Mouse (Mus musculus): ENCODE measurements around the gene Acyp1. TPM values are rescaled to one million over a fixed set of nuclear protein-coding genes. Genes with fewer than 3 reads are reported as not detected.

Acyp1 gene
- total RNA-seq, 1 experiment: 15.0 TPM

GRCm38 (mm10) chr12:85257008-85257639, 31.1 kb downstream of the Acyp1 start:
- in situ Hi-C loops (cut with MboI; ENCODE audit: low sequenced_read_pairs in 2 of 2, unreplicated experiment in 2 of 2): no loop called here
- 0 out of 4 replicates have a peak, but pooled peaks cover 0 to 2% of the 10 kb centered on the region in 2 experiments for H3K4me1 ChIP-seq (ENCODE audit: control insufficient read depth in 2 of 2, insufficient read depth in 2 of 2, low read length in 2 of 2, poor library complexity in 1 of 2)
- TF ChIP-seq CHD2 (IDR thresholded peaks at IDR 0.05; ENCODE audit: low read depth, low read length): no peak
- no peak for TF ChIP-seq MAFK (IDR thresholded peaks at IDR 0.05; ENCODE audit: insufficient read depth, low read depth, low read length)
- no peak for TF ChIP-seq HCFC1 (IDR thresholded peaks at IDR 0.05; ENCODE audit: borderline replicate concordance, insufficient read depth, low read length)
- TF ChIP-seq ZC3H11A (IDR thresholded peaks at IDR 0.05; ENCODE audit: borderline replicate concordance, low read depth, low read length): no peak
- TF ChIP-seq ZNF384 (IDR thresholded peaks at IDR 0.05; ENCODE audit: low read depth, low read length): no peak
- H3K27ac ChIP-seq (ENCODE audit: insufficient read depth, low read depth, low read length, poor library complexity, severe bottlenecking): no peak overlapping the region
- H3K9ac ChIP-seq (ENCODE audit: insufficient read depth, low read depth, low read length, poor library complexity, severe bottlenecking): no peak overlapping the region
- 0 out of 2 replicates have a peak, but pooled peaks cover 3% of the 10 kb centered on the region for H3K36me3 ChIP-seq (ENCODE audit: control insufficient read depth, insufficient read depth, low read length, poor library complexity, severe bottlenecking)
- DNase-seq (ENCODE audit: low read depth, low spot score): no peak
- no peaks in the 10 kb centered on the region for H3K9me3 ChIP-seq (ENCODE audit: control insufficient read depth, insufficient read depth, low read depth, low read length)
- no peak overlapping the region for H3K4me3 ChIP-seq (ENCODE audit: insufficient read depth in 1 of 2, low read depth in 1 of 2, low read length in 2 of 2, poor library complexity in 1 of 2, severe bottlenecking in 1 of 2)

DNA sequence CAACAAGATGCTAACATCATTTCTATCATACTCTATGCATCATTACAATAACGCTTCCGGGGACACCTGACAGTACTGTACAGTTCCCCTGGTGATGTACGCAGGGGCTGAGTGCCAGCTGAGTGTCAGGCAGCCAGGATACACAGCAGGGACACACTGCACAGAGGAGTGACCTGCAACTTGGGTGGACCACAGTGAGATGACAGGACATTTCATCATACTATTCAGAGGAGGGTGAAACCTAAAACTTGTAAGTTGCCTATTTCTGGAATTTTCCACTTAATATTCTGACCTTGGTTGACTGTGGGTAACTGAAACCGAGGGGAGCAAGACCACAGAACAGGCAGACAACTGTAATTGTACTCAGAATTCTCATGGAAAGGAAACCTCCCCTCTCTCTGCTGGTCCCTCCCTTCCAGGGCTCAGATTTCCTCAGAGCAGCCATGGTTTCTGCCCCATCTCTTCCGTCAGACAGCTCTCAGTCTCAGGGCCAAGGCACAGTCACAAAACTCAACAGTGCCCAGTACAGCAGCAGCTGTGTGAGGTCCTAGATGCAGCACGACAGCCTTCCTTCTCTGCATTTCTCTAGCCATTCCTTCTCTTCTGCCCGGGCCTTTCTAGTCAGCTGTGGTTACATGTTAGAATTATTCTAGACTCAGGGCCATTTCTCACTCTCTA, 32.0 kb downstream of the Acyp1 start:
- no peak overlapping the region for H3K27ac ChIP-seq (ENCODE audit: insufficient read depth, low read depth, low read length, poor library complexity, severe bottlenecking)
- no peak for DNase-seq (ENCODE audit: low read depth, low spot score)
- in situ Hi-C loops (cut with MboI; ENCODE audit: low sequenced_read_pairs in 2 of 2, unreplicated experiment in 2 of 2): no loop called here
- H3K4me1 ChIP-seq (ENCODE audit: control insufficient read depth in 2 of 2, insufficient read depth in 2 of 2, low read length in 2 of 2, poor library complexity in 1 of 2): 0 out of 4 replicates have a peak, but pooled peaks cover 0 to 2% of the 10 kb centered on the region in 2 experiments
- no peak overlapping the region for H3K9ac ChIP-seq (ENCODE audit: insufficient read depth, low read depth, low read length, poor library complexity, severe bottlenecking)
- no peaks in the 10 kb centered on the region for H3K9me3 ChIP-seq (ENCODE audit: control insufficient read depth, insufficient read depth, low read depth, low read length)
- H3K36me3 ChIP-seq (ENCODE audit: control insufficient read depth, insufficient read depth, low read length, poor library complexity, severe bottlenecking): 0 out of 2 replicates have a peak, but pooled peaks cover 3% of the 10 kb centered on the region
- no peak for TF ChIP-seq CHD2 (IDR thresholded peaks at IDR 0.05; ENCODE audit: low read depth, low read length)
- TF ChIP-seq ZNF384 (IDR thresholded peaks at IDR 0.05; ENCODE audit: low read depth, low read length): no peak
- no peak for TF ChIP-seq ZC3H11A (IDR thresholded peaks at IDR 0.05; ENCODE audit: borderline replicate concordance, low read depth, low read length)
- no peak for TF ChIP-seq MAFK (IDR thresholded peaks at IDR 0.05; ENCODE audit: insufficient read depth, low read depth, low read length)
- TF ChIP-seq HCFC1 (IDR thresholded peaks at IDR 0.05; ENCODE audit: borderline replicate concordance, insufficient read depth, low read length): no peak
- no peak overlapping the region for H3K4me3 ChIP-seq (ENCODE audit: insufficient read depth in 1 of 2, low read depth in 1 of 2, low read length in 2 of 2, poor library complexity in 1 of 2, severe bottlenecking in 1 of 2)

DNA sequence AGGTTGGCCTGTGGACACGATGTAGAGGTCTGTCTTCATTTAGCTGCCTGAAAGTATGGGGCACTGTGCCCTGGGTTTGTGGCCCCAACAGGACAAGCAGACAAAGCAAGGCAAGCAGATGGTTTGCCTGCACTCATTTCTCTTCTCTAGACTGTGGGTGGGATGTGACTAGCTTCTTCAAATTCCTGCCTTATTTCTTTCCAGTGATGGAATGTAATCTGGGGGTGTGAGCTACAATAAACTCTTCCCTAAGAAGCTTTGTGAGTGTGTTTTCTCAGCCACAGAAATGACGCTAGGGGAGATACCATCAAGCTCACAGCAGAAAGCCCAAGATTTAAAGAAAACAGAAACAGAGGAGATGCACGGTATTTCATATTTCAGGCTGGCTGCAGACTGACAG, 36.2 kb downstream of the Acyp1 start:
- Histone ChIP-seq H3K9me3 (ENCODE audit: control insufficient read depth, insufficient read depth, low read depth, low read length) (peaks cover 5% of the 10 kb centered on the region; the same call in 1 of the 2 replicates), H3K36me3 (ENCODE audit: control insufficient read depth, insufficient read depth, low read length, poor library complexity, severe bottlenecking) (no peaks in the 10 kb centered on the region), H3K4me3 (ENCODE audit: insufficient read depth in 1 of 2, low read depth in 1 of 2, low read length in 2 of 2, poor library complexity in 1 of 2, severe bottlenecking in 1 of 2) (no peak overlapping the region), H3K27ac (ENCODE audit: insufficient read depth, low read depth, low read length, poor library complexity, severe bottlenecking) (no peak overlapping the region), H3K9ac (ENCODE audit: insufficient read depth, low read depth, low read length, poor library complexity, severe bottlenecking) (no peak overlapping the region), H3K4me1 (ENCODE audit: control insufficient read depth in 2 of 2, insufficient read depth in 2 of 2, low read length in 2 of 2, poor library complexity in 1 of 2) (0 out of 4 replicates have a peak, but pooled peaks cover 0 to 2% of the 10 kb centered on the region in 2 experiments)
- in situ Hi-C loops (cut with MboI; ENCODE audit: low sequenced_read_pairs in 2 of 2, unreplicated experiment in 2 of 2): no loop called here
- TF ChIP-seq ZNF384 (IDR thresholded peaks at IDR 0.05; ENCODE audit: low read depth, low read length) (no peak), ZC3H11A (IDR thresholded peaks at IDR 0.05; ENCODE audit: borderline replicate concordance, low read depth, low read length) (no peak), MAFK (IDR thresholded peaks at IDR 0.05; ENCODE audit: insufficient read depth, low read depth, low read length) (no peak)
- no peak for DNase-seq (ENCODE audit: low read depth, low spot score)

DNA sequence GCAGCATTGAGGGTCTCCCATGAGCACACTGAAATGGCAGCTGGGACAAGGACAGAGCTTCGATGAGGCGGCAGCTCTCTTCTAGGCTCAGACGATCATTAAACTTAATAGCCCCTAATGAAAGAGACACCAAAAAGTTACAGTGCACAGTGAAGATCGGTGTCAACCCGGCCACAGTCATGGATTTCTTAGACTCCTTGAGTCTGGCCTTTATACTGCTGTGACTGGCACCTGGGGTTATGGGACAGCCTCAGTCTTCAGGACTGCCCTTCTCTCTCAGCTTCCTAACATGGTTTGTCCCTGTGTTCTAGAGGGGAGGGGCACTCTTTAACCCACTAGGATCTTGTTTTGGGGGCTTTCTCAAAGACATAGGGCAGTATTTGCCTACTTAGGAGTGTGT, 50.7 kb downstream of the Acyp1 start:
- no peak overlapping the region for H3K9ac ChIP-seq (ENCODE audit: insufficient read depth, low read depth, low read length, poor library complexity, severe bottlenecking)
- peaks cover 7% of the 10 kb centered on the region; the same call in 1 of the 2 replicates for H3K36me3 ChIP-seq (ENCODE audit: control insufficient read depth, insufficient read depth, low read length, poor library complexity, severe bottlenecking)
- H3K4me3 ChIP-seq (ENCODE audit: insufficient read depth in 1 of 2, low read depth in 1 of 2, low read length in 2 of 2, poor library complexity in 1 of 2, severe bottlenecking in 1 of 2): no peak overlapping the region
- H3K27ac ChIP-seq (ENCODE audit: insufficient read depth, low read depth, low read length, poor library complexity, severe bottlenecking): no peak overlapping the region
- in situ Hi-C loops (cut with MboI; ENCODE audit: low sequenced_read_pairs in 2 of 2, unreplicated experiment in 2 of 2): no loop called here
- H3K9me3 ChIP-seq (ENCODE audit: control insufficient read depth, insufficient read depth, low read depth, low read length): no peaks in the 10 kb centered on the region
- no peak for TF ChIP-seq ZNF384 (IDR thresholded peaks at IDR 0.05; ENCODE audit: low read depth, low read length)
- no peak for TF ChIP-seq MAFK (IDR thresholded peaks at IDR 0.05; ENCODE audit: insufficient read depth, low read depth, low read length)
- no peak for TF ChIP-seq ZC3H11A (IDR thresholded peaks at IDR 0.05; ENCODE audit: borderline replicate concordance, low read depth, low read length)
- TF ChIP-seq CHD2 (IDR thresholded peaks at IDR 0.05; ENCODE audit: low read depth, low read length): no peak
- no peak for DNase-seq (ENCODE audit: low read depth, low spot score)
- no peaks in the 10 kb centered on the region for H3K4me1 ChIP-seq (ENCODE audit: control insufficient read depth in 2 of 2, insufficient read depth in 2 of 2, low read length in 2 of 2, poor library complexity in 1 of 2)

Measured in ES-E14 (cell line).